Mouse (Mus musculus) intestine, postnatal 0 days (tissue): ENCODE results near the gene Olfr1564. TPM values are rescaled to one million over a fixed set of nuclear protein-coding genes. Genes with fewer than 3 reads are reported as not detected.
"Not testable (repeated sequence)": the region's sequence is repeated elsewhere in the genome, so short reads cannot be mapped to it uniquely, and the experiment has no call there.

Source experiments
- ATAC-seq: fragments of 200-750 bp; cut with Nextera tagmentation; 2 replicates; pipeline ENCODE4 v1.8.0; 2017; ENCODE audit warnings: mild to moderate bottlenecking, moderate TSS enrichment, moderate library complexity
- H3K27ac ChIP-seq: fragments of 300-500 bp; sonication (generic); 2 replicates; pipeline ENCODE4 v1.5.1; 2014; ENCODE audit warnings: mild to moderate bottlenecking, low read depth, low read length, moderate library complexity
- H3K27me3 ChIP-seq: fragments of 300-500 bp; sonication (generic); replicated peaks from 2 replicates; pipeline ENCODE4 v1.6.1; 2014; ENCODE audit warnings: low read length, mixed read lengths; ENCODE audit not compliant: control insufficient read depth, insufficient read depth
- H3K36me3 ChIP-seq: fragments of 300-500 bp; sonication (generic); 2 replicates; pipeline ENCODE4 v1.6.1; 2014; ENCODE audit warnings: mild to moderate bottlenecking, moderate library complexity; ENCODE audit not compliant: control insufficient read depth, insufficient read depth
- H3K4me1 ChIP-seq: fragments of 300-500 bp; sonication (generic); replicated peaks from 2 replicates; pipeline ENCODE4 v1.6.1; 2014; ENCODE audit warnings: antibody characterized with exemption, low read length, mixed read lengths; ENCODE audit not compliant: control insufficient read depth, insufficient read depth
- H3K4me2 ChIP-seq: fragments of 300-500 bp; sonication (generic); replicated peaks from 2 replicates; pipeline ENCODE4 v1.6.1; 2014; ENCODE audit warnings: low read depth, mild to moderate bottlenecking, moderate library complexity
- H3K4me3 ChIP-seq: fragments of 300-500 bp; sonication (generic); 2 replicates; pipeline ENCODE4 v1.5.1; 2014; ENCODE audit warnings: low read depth, low read length
- H3K9ac ChIP-seq: fragments of 300-500 bp; sonication (generic); 2 replicates; pipeline ENCODE4 v1.6.1; 2014; ENCODE audit warnings: mild to moderate bottlenecking, low read depth, low read length
- H3K9me3 ChIP-seq: fragments of 300-500 bp; sonication (generic); 2 replicates; pipeline ENCODE4 v1.6.1; 2016; ENCODE audit warnings: mixed run types; ENCODE audit not compliant: control insufficient read depth
- CTCF ChIP-seq: sonication (generic); IDR thresholded peaks from 2 replicates; pipeline ENCODE4 v1.5.1; 2016; ENCODE audit warnings: low read depth, mild to moderate bottlenecking, control low read depth, antibody characterized with exemption, moderate library complexity
- WGBS: fragments of 180-500 bp; shearing (Covaris S2); extraction: QIAGEN DNeasy Blood & Tissue Kit; methylation state at CpG from one replicate; pipeline ENCODE4 v1.1.7; 2014; 5-methylcytosine and 5-hydroxymethylcytosine counted together
- polyA plus RNA-seq: library from polyadenylated mRNA; unstranded; fragments of >200 nt; fragmentation: Nextera tagmentation; extraction: Ambion mirVana; gene quantifications from 2 replicates; pipeline ENCODE4 v1.2.1, GENCODE M21; 2015

Olfr1564 gene
- polyA plus RNA-seq = not detected in 2 replicates

- ATAC-seq = no peak
- H3K27me3 ChIP-seq = no peaks in the 10 kb centered on the region
- no peak within 1 kb of the TSS for H3K27ac ChIP-seq
- no peaks in the 10 kb centered on the region for H3K36me3 ChIP-seq
- H3K4me3 ChIP-seq = no peak within 1 kb of the TSS
- WGBS = 74% methylated on average over 2 of the region's 2 CpGs
- H3K9me3 ChIP-seq = no peaks in the 10 kb centered on the region; the same call in 1 of the 2 replicates
- H3K9ac ChIP-seq = no peak within 1 kb of the TSS
- no peaks in the 10 kb centered on the region for H3K4me1 ChIP-seq
- H3K4me2 ChIP-seq = no peak within 1 kb of the TSS
- no peak for TF ChIP-seq CTCF
Measured at GRCm38 (mm10) chr17:33221590-33221989, at the start of gene Olfr1564. Gene Olfr1564, minus strand, starts transcription at chr17:33221690.

DNA sequence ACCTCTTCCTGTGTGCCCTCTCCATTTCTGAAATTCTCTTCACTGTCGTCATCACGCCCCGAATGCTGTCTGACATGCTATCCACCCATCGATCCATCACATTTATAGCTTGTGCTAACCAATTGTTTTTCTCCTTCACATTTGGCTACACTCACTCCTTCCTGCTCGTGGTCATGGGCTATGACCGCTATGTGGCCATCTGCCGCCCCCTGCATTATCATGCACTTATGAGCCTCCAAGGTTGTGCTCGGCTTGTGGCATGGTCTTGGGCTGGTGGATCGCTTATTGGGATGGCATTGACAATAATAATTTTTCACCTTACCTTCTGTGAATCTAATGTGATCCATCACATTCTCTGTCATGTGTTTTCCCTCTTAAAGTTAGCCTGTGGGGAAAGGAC, 47.4 kb upstream of the Olfr1564 start:
- WGBS = 86% methylated on average over 9 of the region's 9 CpGs
- no peaks in the 10 kb centered on the region for H3K9me3 ChIP-seq

GRCm38 (mm10) chr17:33264376-33264775, 42.9 kb upstream of the Olfr1564 start, which contains the start of gene Olfr63:
Gene Olfr63, plus strand, starts transcription at chr17:33264676.
- no peaks in the 10 kb centered on the region for H3K4me1 ChIP-seq
- no peak for TF ChIP-seq CTCF
- no peak within 1 kb of the TSS for H3K4me3 ChIP-seq
- 65% methylated on average over 1 of the region's 1 CpGs for WGBS
- H3K27me3 ChIP-seq = no peaks in the 10 kb centered on the region
- no peak for ATAC-seq
- H3K27ac ChIP-seq = no peak within 1 kb of the TSS
- H3K9ac ChIP-seq = no peak within 1 kb of the TSS
- no peak within 1 kb of the TSS for H3K4me2 ChIP-seq
- H3K9me3 ChIP-seq = no peaks in the 10 kb centered on the region
- H3K36me3 ChIP-seq = no peaks in the 10 kb centered on the region

More for the DNA sequence above, 47.4 kb upstream of the Olfr1564 start:
- no peak for ATAC-seq
- Histone ChIP-seq H3K4me3 (no peak overlapping the region), H3K27ac (no peak overlapping the region), H3K4me2 (no peak overlapping the region), H3K27me3 (no peaks in the 10 kb centered on the region), H3K36me3 (no peaks in the 10 kb centered on the region), H3K9ac (no peak overlapping the region), H3K4me1 (no peaks in the 10 kb centered on the region)
- TF ChIP-seq CTCF = no peak

- not testable (repeated sequence) for H3K4me3 ChIP-seq, H3K36me3 ChIP-seq, H3K4me2 ChIP-seq, H3K9me3 ChIP-seq, H3K27ac ChIP-seq, ATAC-seq, H3K4me1 ChIP-seq, H3K27me3 ChIP-seq, H3K9ac ChIP-seq
- WGBS = no CpG with 5 or more reads among the region's 2 CpGs
Measured at GRCm38 (mm10) chr17:33255319-33255657, 33.8 kb upstream of the Olfr1564 start.

DNA sequence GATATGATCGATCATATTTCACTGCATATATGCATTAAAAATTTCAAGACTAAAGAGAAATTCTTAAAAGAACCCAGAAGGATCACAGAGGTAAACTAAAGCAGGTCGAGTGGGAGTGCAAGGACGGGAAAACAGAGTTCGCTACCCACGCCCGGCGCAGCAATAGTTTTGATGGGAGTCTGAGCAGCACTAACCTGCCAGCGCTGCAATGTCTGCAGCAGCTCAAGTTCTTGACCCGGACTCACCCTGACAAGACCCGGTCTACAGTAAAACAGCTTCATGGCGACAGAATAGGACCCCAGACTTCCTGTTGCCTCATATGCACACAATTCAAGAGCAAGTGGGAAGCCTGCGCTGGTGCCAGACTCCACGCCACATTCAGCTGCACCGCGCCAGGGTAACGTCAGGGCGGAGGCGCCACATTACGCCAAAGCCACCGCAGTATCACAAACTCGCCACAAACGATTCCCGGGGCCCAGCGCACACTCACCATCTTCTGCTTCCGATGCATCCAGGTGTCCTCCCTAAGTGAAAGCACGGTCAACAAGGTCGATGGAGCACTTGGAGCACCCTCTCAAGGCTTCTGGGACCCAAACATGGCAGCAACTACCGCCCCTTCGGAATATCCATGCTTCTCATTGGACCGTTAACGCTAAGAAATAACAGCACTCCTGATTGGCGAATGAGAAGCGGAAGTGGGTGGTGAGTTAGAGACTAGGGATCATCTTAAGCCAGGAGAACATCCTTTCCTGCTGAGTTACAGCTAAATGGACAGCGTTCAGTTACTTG, 33.2 kb upstream of the Olfr1564 start, which contains the start of gene Zfp955a:
Gene Zfp955a, minus strand, starts transcription at position 616 of the 789 bp plus-strand sequence.
- not testable (repeated sequence) for H3K9ac ChIP-seq, H3K27ac ChIP-seq, H3K4me3 ChIP-seq, H3K27me3 ChIP-seq, H3K9me3 ChIP-seq, H3K36me3 ChIP-seq, H3K4me1 ChIP-seq
- H3K4me2 ChIP-seq = 0 out of 2 replicates have a peak within 1 kb of the TSS, but pooled peaks have one; percentile 13
- ATAC-seq = peak; percentile 99
- 20% methylated on average over 1 of the region's 34 CpGs for WGBS

DNA sequence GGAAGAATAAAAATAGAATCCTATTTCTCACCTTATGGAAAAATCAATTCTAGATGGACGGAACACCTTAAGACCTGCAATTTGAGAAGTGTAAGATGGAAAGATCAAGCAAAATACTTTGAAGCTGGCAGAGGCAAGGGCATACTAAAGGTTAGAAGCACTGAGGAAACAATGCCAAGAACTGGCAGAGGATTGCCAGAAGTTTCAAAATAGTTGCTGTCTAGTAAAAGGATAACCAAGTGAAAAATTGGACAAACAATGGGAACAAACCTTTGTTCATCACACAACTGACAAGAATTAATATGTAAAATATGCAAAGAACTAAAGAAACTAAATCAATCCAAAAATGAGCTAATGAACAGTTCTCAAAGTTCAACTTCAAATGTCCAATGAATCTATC, 15.2 kb upstream of the Olfr1564 start:
- not testable (repeated sequence) for H3K9ac ChIP-seq, H3K4me2 ChIP-seq, H3K27ac ChIP-seq, H3K4me3 ChIP-seq, H3K9me3 ChIP-seq, H3K27me3 ChIP-seq, H3K4me1 ChIP-seq, ATAC-seq
- H3K36me3 ChIP-seq = peaks cover 14% of the 10 kb centered on the region
- WGBS = 98% methylated on average over 1 of the region's 1 CpGs

DNA sequence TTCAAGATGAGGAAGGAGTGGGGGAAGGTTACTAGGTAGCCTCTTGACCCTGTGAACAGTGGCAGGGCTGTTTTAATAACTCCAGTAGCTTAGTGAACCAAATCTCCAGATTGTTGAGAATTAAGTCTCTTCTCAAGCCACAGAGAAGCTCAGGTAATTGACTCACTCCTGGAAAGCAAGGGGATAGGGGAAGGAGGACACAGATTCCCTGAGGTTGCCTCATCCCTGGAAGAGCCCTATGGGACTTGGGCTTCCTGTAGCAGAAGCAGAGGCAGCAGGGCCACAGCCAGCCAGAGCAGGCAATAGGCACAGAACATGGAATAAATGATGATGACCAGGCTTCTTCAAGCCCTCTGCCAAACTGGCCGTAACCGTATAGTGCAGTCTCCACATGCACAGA, 30.5 kb downstream of the Olfr1564 start, which contains the start of gene Olfr239:
Gene Olfr239, plus strand, starts transcription at position 301 of the 400 bp plus-strand sequence.
- H3K4me1 ChIP-seq, H3K4me2 ChIP-seq, H3K9me3 ChIP-seq, ATAC-seq, H3K27me3 ChIP-seq, H3K36me3 ChIP-seq, H3K27ac ChIP-seq, H3K4me3 ChIP-seq, H3K9ac ChIP-seq: not testable (repeated sequence)
- no CpG with 5 or more reads among the region's 2 CpGs for WGBS

- H3K27ac ChIP-seq, H3K4me2 ChIP-seq, H3K4me1 ChIP-seq, H3K4me3 ChIP-seq, H3K27me3 ChIP-seq, ATAC-seq, H3K9me3 ChIP-seq, H3K9ac ChIP-seq, H3K36me3 ChIP-seq: not testable (repeated sequence)
- 83% methylated on average over 1 of the region's 1 CpGs for WGBS
Measured at GRCm38 (mm10) chr17:33168147-33168546, 53.3 kb downstream of the Olfr1564 start, which contains the start of gene Olfr55. Gene Olfr55, plus strand, starts transcription at chr17:33168447.
